ENCODE assay signal across 8 mouse cellular contexts in genomic region chr9:65103173-65103752, GRCm38 (mm10). TPM values are rescaled to one million over a fixed set of nuclear protein-coding genes. Genes with fewer than 3 reads are reported as not detected.
DNase-seq lines count a peak whose midpoint lies in the region; ATAC-seq and TF ChIP-seq lines count a peak whose summit lies in the region.

No protein-coding gene starts in this region.

- no peaks in the 10 kb centered on the region for H3K36me3 ChIP-seq in forebrain, embryonic 10.5 days (replicated peaks)
- no peaks in the 10 kb centered on the region for H3K36me3 ChIP-seq in limb, embryonic 10.5 days
- no peaks in the 10 kb centered on the region for H3K36me3 ChIP-seq in neural tube, embryonic 15.5 days

- H3K9ac ChIP-seq in neural tube, embryonic 15.5 days (replicated peaks): peak overlapping the region; percentile 64

- no peak for TF ChIP-seq CTCF in left cerebral cortex, adult 2 months (IDR thresholded peaks at IDR 0.05)

- intact Hi-C loops in left cerebral cortex, adult 2 months (cut with DNase I): no loop called here

- peaks cover 35% of the 10 kb centered on the region for H3K27me3 ChIP-seq in forebrain, embryonic 10.5 days (ENCODE audit: poor library complexity, severe bottlenecking)
- no peaks in the 10 kb centered on the region for H3K27me3 ChIP-seq in limb, embryonic 10.5 days (ENCODE audit: low read depth, poor library complexity, severe bottlenecking)
- no peaks in the 10 kb centered on the region for H3K27me3 ChIP-seq in neural tube, embryonic 15.5 days (replicated peaks)

- H3K4me1 ChIP-seq in forebrain, embryonic 10.5 days: peaks cover 36% of the 10 kb centered on the region
- peaks cover 49% of the 10 kb centered on the region for H3K4me1 ChIP-seq in limb, embryonic 10.5 days
- peaks cover 29% of the 10 kb centered on the region for H3K4me1 ChIP-seq in neural tube, embryonic 15.5 days

- H3K9me3 ChIP-seq in forebrain, embryonic 10.5 days: peaks cover 6% of the 10 kb centered on the region; the same call in 1 of the 2 replicates
- no peaks in the 10 kb centered on the region for H3K9me3 ChIP-seq in limb, embryonic 10.5 days (replicated peaks)
- H3K9me3 ChIP-seq in neural tube, embryonic 15.5 days (replicated peaks): no peaks in the 10 kb centered on the region

- no peak for ATAC-seq in neural tube, embryonic 15.5 days (ENCODE audit: low FRiP score)
- ATAC-seq in megakaryocyte, adult 5-6 weeks (ENCODE audit: poor library complexity, severe bottlenecking): no peak

- WGBS in forebrain, embryonic 10.5 days: 23% methylated on average over 8 of the region's 8 CpGs
- 25% methylated on average over 8 of the region's 8 CpGs for WGBS in limb, embryonic 10.5 days
- 27% methylated on average over 8 of the region's 8 CpGs for WGBS in neural tube, embryonic 15.5 days

- peak overlapping the region; percentile 5; the same call in 1 of the 2 replicates for H3K27ac ChIP-seq in left cerebral cortex, adult 2 months
- H3K27ac ChIP-seq in forebrain, embryonic 10.5 days: peak overlapping the region; percentile 92
- H3K27ac ChIP-seq in limb, embryonic 10.5 days: peak overlapping the region; percentile 91
- H3K27ac ChIP-seq in neural tube, embryonic 15.5 days (replicated peaks): peak overlapping the region; percentile 82

- H3K4me2 ChIP-seq in neural tube, embryonic 15.5 days: peak overlapping the region; percentile 96

- peak overlapping the region; percentile 68 for H3K4me3 ChIP-seq in left cerebral cortex, adult 2 months
- H3K4me3 ChIP-seq in forebrain, embryonic 10.5 days: peak overlapping the region; percentile 76
- H3K4me3 ChIP-seq in limb, embryonic 10.5 days: peak overlapping the region; percentile 90
- peak overlapping the region; percentile 63 for H3K4me3 ChIP-seq in neural tube, embryonic 15.5 days (replicated peaks)

- no peak for DNase-seq in left cerebral cortex, adult 2 months (ENCODE audit: extremely low spot score in 1 of 2, low spot score in 2 of 2)
- no peak for DNase-seq in left cerebral cortex, adult 8-10 months (ENCODE audit: low spot score in 2 of 2)
- DNase-seq in forebrain, embryonic 10.5 days (ENCODE audit: extremely low spot score, low spot score): peak; percentile 27
- no peak for DNase-seq in limb, embryonic 10.5 days (ENCODE audit: low spot score)
- DNase-seq in cerebellum, postnatal 25 days: no peak
- no peak for DNase-seq in adrenal gland, postnatal 4 days (ENCODE audit: low spot score in 2 of 2)

RNA-seq across cellular contexts. Expression of gene Igdcc4, which starts 2.0 kb away (rescaled TPM):
- 10 to 100 TPM; 31.8 to 33.7 TPM for total RNA-seq in left cerebral cortex, adult 2 months (2021)
- 10 to 100 TPM; 35.7 to 39.1 (median 36.6) TPM for total RNA-seq in left cerebral cortex, adult 8-10 months (2022)
- 7.7 and 8.0 TPM in 2 replicates for polyA plus RNA-seq in forebrain, embryonic 10.5 days (2016; fragmentation: Nextera tagmentation; extraction: Ambion mirVana)
- 11.1 and 11.2 TPM in 2 replicates for polyA plus RNA-seq in limb, embryonic 10.5 days (2016; fragmentation: Nextera tagmentation; extraction: Ambion mirVana)
- polyA plus RNA-seq in neural tube, embryonic 15.5 days (2015; fragmentation: Nextera tagmentation; extraction: Ambion mirVana): 15.1 and 17.8 TPM in 2 replicates
- 10 to 100 TPM; 36.6 to 41.9 TPM for total RNA-seq in adrenal gland, postnatal 4 days (2021)
- 0.05 and 0.09 TPM in 2 replicates for total RNA-seq in megakaryocyte, adult 5-6 weeks (2015)
- not detected in 2 replicates for total RNA-seq in megakaryocyte, adult 5-6 weeks (2017)

RNA-seq across cellular contexts. Expression of gene Igdcc3, which starts 37.7 kb away (rescaled TPM):
- 1 to 10 TPM; 2.0 to 2.5 TPM for total RNA-seq in left cerebral cortex, adult 2 months (2021)
- 1 to 10 TPM; 1.2 to 2.1 (median 1.2) TPM for total RNA-seq in left cerebral cortex, adult 8-10 months (2022)
- polyA plus RNA-seq in forebrain, embryonic 10.5 days (2016; fragmentation: Nextera tagmentation; extraction: Ambion mirVana): 208 and 246 TPM in 2 replicates
- polyA plus RNA-seq in limb, embryonic 10.5 days (2016; fragmentation: Nextera tagmentation; extraction: Ambion mirVana): 230 and 420 TPM in 2 replicates
- 7.9 and 8.9 TPM in 2 replicates for polyA plus RNA-seq in neural tube, embryonic 15.5 days (2015; fragmentation: Nextera tagmentation; extraction: Ambion mirVana)
- total RNA-seq in adrenal gland, postnatal 4 days (2021): 1 to 10 TPM; 2.2 to 3.6 TPM
- not detected in 2 replicates for total RNA-seq in megakaryocyte, adult 5-6 weeks (2015)
- not detected in 2 replicates for total RNA-seq in megakaryocyte, adult 5-6 weeks (2017)

Comparison
In these comparisons a context has a peak if more than half of its experiments do, and no peak if none do; other contexts are left out.
1. H3K27ac ChIP-seq: peak in every context shown above with its lines; median percentile 92 in forebrain, embryonic 10.5 days; 91 in limb, embryonic 10.5 days; 82 in neural tube, embryonic 15.5 days; 5 in left cerebral cortex, adult 2 months.
2. RNA of gene Igdcc4, which starts 2.0 kb away (total RNA-seq): 36.6 to 41.9 TPM in adrenal gland, postnatal 4 days, 35.7 to 39.1 TPM in left cerebral cortex, adult 8-10 months and 31.8 to 33.7 TPM in left cerebral cortex, adult 2 months; 0.05 to 0.09 TPM in megakaryocyte, adult 5-6 weeks; every median in the first group is over 10 times any median in the second.
3. Peak in every context shown above with its lines, with median percentiles within 50 percentile points of each other: H3K4me3 ChIP-seq.